Mouse (Mus musculus): ENCODE data around the gene Mgst2.

GRCm38 (mm10) chr3:51708746-51709411 is 48.7 kb downstream of the Mgst2 start:
- TF ChIP-seq POLR2A (IDR thresholded peaks at IDR 0.05; ENCODE audit: control insufficient read depth, low read depth, low read length) (no peak), CTCF (IDR thresholded peaks at IDR 0.05; ENCODE audit: control insufficient read depth, insufficient read depth, insufficient replicate concordance, low read depth, low read length) (no peak)

Measured in testis, adult 2 months (tissue).